13 mouse cellular contexts compared by ENCODE assay signal in the genomic region with DNA sequence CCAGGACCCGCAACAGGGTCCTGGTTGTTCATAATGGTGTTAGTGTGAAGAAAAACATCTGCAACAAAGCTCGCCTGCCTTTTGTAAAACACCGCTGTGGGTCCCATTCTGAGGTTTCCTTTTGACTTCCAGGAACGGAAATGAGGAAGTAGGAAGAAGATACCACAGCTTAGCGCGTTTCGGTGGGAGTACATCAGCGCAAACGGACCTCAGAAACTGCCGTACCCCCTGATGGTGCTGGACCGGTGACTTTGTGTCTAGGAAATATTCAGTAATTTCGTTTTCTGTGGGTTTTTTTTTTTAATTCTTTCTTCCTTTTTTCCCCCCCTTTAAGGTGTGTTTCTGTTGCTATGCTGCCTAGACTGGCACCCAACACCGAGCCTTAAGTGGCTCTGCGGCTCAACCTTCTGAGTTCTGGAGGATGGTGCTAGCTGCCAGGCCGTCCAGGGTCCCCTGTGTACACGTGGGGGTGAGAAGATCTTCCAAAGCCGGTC.
DNase-seq lines count a peak whose midpoint lies in the region; ATAC-seq and TF ChIP-seq lines count a peak whose summit lies in the region.
"Had no signal": no experiment of that assay in that cellular context is flagged by ENCODE, and none has a peak within 500 bp of the region (broad histone marks: within the 10 kb centered on the region; RNA-seq: fewer than 3 reads in every experiment).

No protein-coding gene starts in this region.

- WGBS in lung, adult 2 months: 68% methylated on average over 17 of the region's 17 CpGs

- H3K36me3 ChIP-seq in G1E (replicated peaks): no peaks in the 10 kb centered on the region
- H3K36me3 ChIP-seq: hindbrain, embryonic 10.5 days had no signal

- TF ChIP-seq POLR2A in lung, adult 2 months (IDR thresholded peaks at IDR 0.05; ENCODE audit: borderline replicate concordance, extremely low read depth, low read depth, low read length): no peak

- intact Hi-C loops in left cerebral cortex, adult 2 months (cut with DNase I): no loop called here

- TF ChIP-seq CTCF in lung, adult 2 months (IDR thresholded peaks at IDR 0.05; ENCODE audit: insufficient read depth, low read length): no peak
- TF ChIP-seq CTCF in G1E (IDR thresholded peaks at IDR 0.05; ENCODE audit: low read depth, low read length): no peak
- no peak for TF ChIP-seq CTCF in left cerebral cortex, adult 2 months (IDR thresholded peaks at IDR 0.05)

- peak overlapping the region; percentile 13 for H3K4me3 ChIP-seq in lung, adult 2 months (replicated peaks; ENCODE audit: extremely low read depth, low read depth, low read length)
- peak overlapping the region; percentile 66 for H3K4me3 ChIP-seq in G1E (ENCODE audit: low read depth, low read length)
- no peak overlapping the region for H3K4me3 ChIP-seq in left cerebral cortex, adult 2 months
- H3K4me3 ChIP-seq: hindbrain, embryonic 10.5 days had no signal

- H3K9me3 ChIP-seq in G1E (replicated peaks): no peaks in the 10 kb centered on the region
- H3K9me3 ChIP-seq: hindbrain, embryonic 10.5 days had no signal

- DNase-seq in lung, adult 2 months: no peak
- no peak for DNase-seq in lung, postnatal 4 days
- peak; percentile 58 for DNase-seq in G1E (ENCODE audit: low spot score)
- no peak for DNase-seq in gastrocnemius, postnatal 25 days
- DNase-seq in left cerebral cortex, adult 2 months (ENCODE audit: extremely low spot score in 1 of 2, low spot score in 2 of 2): no peak
- no peak for DNase-seq in urinary bladder, postnatal 14 days (ENCODE audit: low spot score)
- DNase-seq: embryo, embryonic 11 days; kidney, adult 9 months had no signal

- no peaks in the 10 kb centered on the region for H3K27me3 ChIP-seq in G1E (ENCODE audit: insufficient read depth, low read length)

- ATAC-seq in G1E (ENCODE audit: extremely low read depth, insufficient number of reproducible peaks, low FRiP score, poor library complexity, severe bottlenecking): peak; percentile 75
- ATAC-seq in granulocyte monocyte progenitor cell, adult 5-6 weeks (replicated peaks; ENCODE audit: poor library complexity, severe bottlenecking): peak; percentile 92
- peak; percentile 63; the same call in 1 of the 2 replicates for ATAC-seq in monocyte, adult 5-6 weeks (replicated peaks; ENCODE audit: insufficient number of reproducible peaks, low FRiP score, low TSS enrichment, poor library complexity, severe bottlenecking)
- ATAC-seq: forebrain, embryonic 14.5 days; lung, postnatal 0 days had no signal

- H3K27ac ChIP-seq in left cerebral cortex, adult 2 months: no peak overlapping the region
- H3K27ac ChIP-seq: hindbrain, embryonic 10.5 days had no signal

- H3K4me1 ChIP-seq in lung, adult 2 months (ENCODE audit: control insufficient read depth, insufficient read depth, low read length): no peaks in the 10 kb centered on the region
- H3K4me1 ChIP-seq in G1E (ENCODE audit: insufficient read depth, low read depth, low read length): peaks cover 30% of the 10 kb centered on the region
- H3K4me1 ChIP-seq: hindbrain, embryonic 10.5 days had no signal
